Mouse (Mus musculus) CH12.LX (cell line): ENCODE results near the gene Dnmt3l. TPM values are rescaled to one million over a fixed set of nuclear protein-coding genes. Genes with fewer than 3 reads are reported as not detected.
A peak's percentile ranks its signal among the peaks of the same experiment; 100 is the strongest.

Experiments
- DNase-seq: peaks from one replicate; pipeline ENCODE4 v3.0.0-alpha.2; 2013; ENCODE audit errors: extremely low read depth
- H3K27ac ChIP-seq: 2 replicates; pipeline ENCODE4 v1.5.1; 2012; ENCODE audit warnings: low read depth, mild to moderate bottlenecking, control low read depth, moderate library complexity; ENCODE audit not compliant: insufficient read depth
- H3K27me3 ChIP-seq: replicated peaks from 2 replicates; pipeline ENCODE3; 2012; ENCODE audit warnings: inconsistent platforms
- H3K36me3 ChIP-seq, 2 experiments: replicated peaks in 1 of 2; 2 replicates each; pipeline versions ENCODE3 to v1.6.1; 2012; ENCODE audit warnings: inconsistent platforms in 1 of 2, low read length in 1 of 2, mild to moderate bottlenecking in 1 of 2, mixed read lengths in 1 of 2, moderate library complexity in 1 of 2; ENCODE audit not compliant: control insufficient read depth in 1 of 2, insufficient read depth in 1 of 2
- H3K4me1 ChIP-seq, 2 experiments: 2 replicates each; pipeline ENCODE4 v1.6.1; 2012; ENCODE audit warnings: inconsistent platforms in 1 of 2, moderate library complexity in 1 of 2; ENCODE audit not compliant: insufficient read depth in 2 of 2, control insufficient read depth in 1 of 2
- H3K4me2 ChIP-seq: 2 replicates; pipeline ENCODE4 v1.6.1; 2012; ENCODE audit warnings: low read depth, mild to moderate bottlenecking, control low read depth; ENCODE audit not compliant: poor library complexity, insufficient read depth, severe bottlenecking
- H3K4me3 ChIP-seq, 3 experiments: fragments of 150-350 bp in 1 of 3; sonication (generic) in 1 of 3; replicated peaks in 1 of 3; 2 replicates each; pipeline versions ENCODE3 to v1.5.1; 2011 to 2012; ENCODE audit warnings: low read depth in 2 of 3, low read length in 2 of 3, mild to moderate bottlenecking in 2 of 3, moderate library complexity in 2 of 3, control low read depth in 1 of 3, improper control_type of control experiment in 1 of 3, inconsistent platforms in 1 of 3, mixed read lengths in 1 of 3; ENCODE audit not compliant: poor library complexity in 1 of 3
- H3K79me2 ChIP-seq: replicated peaks from 2 replicates; pipeline ENCODE4 v1.6.1; 2012; ENCODE audit warnings: mild to moderate bottlenecking, moderate library complexity; ENCODE audit not compliant: control insufficient read depth, poor library complexity, insufficient read depth, severe bottlenecking; ENCODE audit errors: extremely low read depth
- H3K9ac ChIP-seq: 2 replicates; pipeline ENCODE4 v1.6.1; 2012; ENCODE audit warnings: low read depth, mild to moderate bottlenecking, control low read depth, moderate library complexity; ENCODE audit not compliant: insufficient read depth
- H3K9me3 ChIP-seq: replicated peaks from 2 replicates; pipeline ENCODE3; 2012; ENCODE audit warnings: low read length, inconsistent platforms, mixed read lengths
- BHLHE40 ChIP-seq: IDR thresholded peaks from 2 replicates; pipeline ENCODE4 v1.6.1; 2011; ENCODE audit warnings: mild to moderate bottlenecking, low read depth, low read length, improper control_type of control experiment
- CHD2 ChIP-seq: IDR thresholded peaks from 2 replicates; pipeline ENCODE4 v1.6.1; 2011; ENCODE audit warnings: low read length, improper control_type of control experiment
- E2F4 ChIP-seq: IDR thresholded peaks from 2 replicates; pipeline ENCODE4 v1.6.1; 2011; ENCODE audit warnings: low read depth, low read length, improper control_type of control experiment; ENCODE audit not compliant: insufficient replicate concordance
- ELF1 ChIP-seq: IDR thresholded peaks from 2 replicates; pipeline ENCODE4 v1.6.1; 2014; ENCODE audit warnings: low read depth, mild to moderate bottlenecking, inconsistent platforms, low read length, improper control_type of control experiment
- EP300 ChIP-seq: IDR thresholded peaks from 2 replicates; pipeline ENCODE4 v1.6.1; 2011; ENCODE audit warnings: low read length, improper control_type of control experiment
- ETS1 ChIP-seq: conservative IDR thresholded peaks from 2 replicates; pipeline ENCODE4 v1.6.1; 2012; ENCODE audit warnings: low read depth, mild to moderate bottlenecking, inconsistent platforms, low read length, improper control_type of control experiment, moderate library complexity
- GABPA ChIP-seq: IDR thresholded peaks from 2 replicates; pipeline ENCODE4 v1.6.1; 2012; ENCODE audit warnings: low read depth, low read length, improper control_type of control experiment, inconsistent platforms; ENCODE audit not compliant: insufficient replicate concordance
- HCFC1 ChIP-seq: IDR thresholded peaks from 2 replicates; pipeline ENCODE4 v1.6.1; 2012; ENCODE audit warnings: low read depth, mild to moderate bottlenecking, inconsistent platforms, low read length, improper control_type of control experiment
- IRF4 ChIP-seq: IDR thresholded peaks from 2 replicates; pipeline ENCODE4 v1.6.1; 2014; ENCODE audit warnings: low read depth, mild to moderate bottlenecking, inconsistent platforms, low read length, improper control_type of control experiment
- JUN ChIP-seq: IDR thresholded peaks from 2 replicates; pipeline ENCODE4 v1.6.1; 2011; ENCODE audit warnings: low read depth, mild to moderate bottlenecking, low read length, improper control_type of control experiment, moderate library complexity; ENCODE audit not compliant: insufficient read depth
- KAT2A ChIP-seq: IDR thresholded peaks from 2 replicates; pipeline ENCODE4 v1.6.1; 2012; ENCODE audit warnings: low read length, improper control_type of control experiment, inconsistent platforms; ENCODE audit not compliant: insufficient replicate concordance
- MAZ ChIP-seq: IDR thresholded peaks from 2 replicates; pipeline ENCODE4 v1.6.1; 2012; ENCODE audit warnings: low read depth, mild to moderate bottlenecking, inconsistent platforms, low read length, improper control_type of control experiment, moderate library complexity
- MEF2A ChIP-seq: IDR thresholded peaks from 2 replicates; pipeline ENCODE4 v1.6.1; 2014; ENCODE audit warnings: low read depth, mild to moderate bottlenecking, inconsistent platforms, low read length, improper control_type of control experiment, borderline replicate concordance
- MXI1 ChIP-seq: IDR thresholded peaks from 2 replicates; pipeline ENCODE4 v1.6.1; 2011; ENCODE audit warnings: mild to moderate bottlenecking, low read depth, low read length, improper control_type of control experiment
- MYC ChIP-seq: IDR thresholded peaks from 2 replicates; pipeline ENCODE4 v1.6.1; 2011; ENCODE audit warnings: low read depth, mild to moderate bottlenecking, improper control_type of control experiment, low read length
- NRF1 ChIP-seq: IDR thresholded peaks from 2 replicates; pipeline ENCODE4 v1.6.1; 2014; ENCODE audit warnings: low read depth, mild to moderate bottlenecking, inconsistent platforms, low read length, improper control_type of control experiment, moderate library complexity
- PAX5 ChIP-seq: IDR thresholded peaks from 2 replicates; pipeline ENCODE4 v1.6.1; 2012; ENCODE audit warnings: low read length, inconsistent platforms, mixed read lengths
- POLR2A ChIP-seq: IDR thresholded peaks from 2 replicates; pipeline ENCODE4 v1.6.1; 2011; ENCODE audit warnings: low read depth, mild to moderate bottlenecking, improper control_type of control experiment, low read length
- POLR2AphosphoS2 ChIP-seq: IDR thresholded peaks from 2 replicates; pipeline ENCODE4 v1.6.1; 2011; ENCODE audit warnings: low read depth, low read length, improper control_type of control experiment
- RAD21 ChIP-seq: IDR thresholded peaks from 2 replicates; pipeline ENCODE4 v1.6.1; 2011; ENCODE audit warnings: low read depth, mild to moderate bottlenecking, low read length, improper control_type of control experiment, moderate library complexity
- RCOR1 ChIP-seq: conservative IDR thresholded peaks from 2 replicates; pipeline ENCODE4 v1.6.1; 2012; ENCODE audit warnings: low read depth, mild to moderate bottlenecking, inconsistent platforms, low read length, improper control_type of control experiment
- SIN3A ChIP-seq: IDR thresholded peaks from 2 replicates; pipeline ENCODE4 v1.6.1; 2012; ENCODE audit warnings: low read length, improper control_type of control experiment, inconsistent platforms
- SMC3 ChIP-seq: IDR thresholded peaks from 2 replicates; pipeline ENCODE4 v1.6.1; 2011; ENCODE audit warnings: low read depth, low read length, improper control_type of control experiment
- TBP ChIP-seq: conservative IDR thresholded peaks from 2 replicates; pipeline ENCODE4 v1.6.1; 2011; ENCODE audit warnings: low read depth, low read length, improper control_type of control experiment
- TCF12 ChIP-seq: IDR thresholded peaks from 2 replicates; pipeline ENCODE4 v1.6.1; 2014; ENCODE audit warnings: low read depth, mild to moderate bottlenecking, inconsistent platforms, low read length, improper control_type of control experiment
- ZMIZ1 ChIP-seq: IDR thresholded peaks from 2 replicates; pipeline ENCODE4 v1.6.1; 2012; ENCODE audit warnings: low read depth, mild to moderate bottlenecking, inconsistent platforms, low read length, improper control_type of control experiment
- dilution Hi-C: fragments of 300-500 bp; cut with MboI; formaldehyde crosslinking; loops from 2 replicates; pipeline ENCODE4 v1.14.3; 2020; ENCODE audit warnings: low sequenced_read_pairs; ENCODE audit not compliant: extremely low pct_unique_long_range_greater_than_20kb, extremely low pct_ligation_motif_present
- in situ Hi-C: fragments of 300-500 bp; cut with MboI; formaldehyde crosslinking; loops from 3 replicates; pipeline ENCODE4 v1.14.3; 2019; ENCODE audit warnings: low sequenced_read_pairs, low pct_ligation_motif_present, low pct_unique_long_range_greater_than_20kb, mixed read lengths
- polyA plus RNA-seq: library from polyadenylated mRNA; unstranded; fragments of >175 nt; gene quantifications from 2 replicates; pipeline ENCODE4 v1.2.1, GENCODE M21; 2012; ENCODE audit warnings: low read depth; ENCODE audit not compliant: insufficient read length
- total RNA-seq, 2 experiments: library from RNA; depleted of rRNA; stranded (reverse); fragments of 300-350 nt in 1 of 2; fragments of >200 nt in 1 of 2; gene quantifications; 2 replicates each; pipeline ENCODE4 v1.2.3; 2012 to 2014

The Dnmt3l gene
- total and polyA plus RNA-seq, 3 experiments = 0.21 to 0.23 TPM; not detected in 1

- peak; percentile 88 for TF ChIP-seq MEF2A
- TF ChIP-seq E2F4 = no peak
- peak; percentile 99 for TF ChIP-seq BHLHE40
- TF ChIP-seq MXI1 = peak; percentile 78
- no peak for TF ChIP-seq ZMIZ1
- no peak for TF ChIP-seq GABPA
- TF ChIP-seq PAX5 = no peak
- TF ChIP-seq ETS1 = peak; percentile 97
- TF ChIP-seq KAT2A = 0 out of 2 replicates have a peak, but pooled peaks have one; percentile 64
- peak; percentile 97 for TF ChIP-seq TCF12
- peak; percentile 58; the same call in 1 of the 2 replicates for TF ChIP-seq SIN3A
- TF ChIP-seq RCOR1 = no peak; the same call in 1 of the 2 replicates
- 0 out of 2 replicates have a peak, but pooled peaks have one; percentile 1 for TF ChIP-seq SMC3
- TF ChIP-seq EP300 = peak; percentile 96
- no peak for TF ChIP-seq HCFC1
- no peak; the same call in 1 of the 2 replicates for TF ChIP-seq RAD21
- TF ChIP-seq POLR2AphosphoS2 = no peak
Measured at GRCm38 (mm10) chr10:78092725-78093029, 50.9 kb downstream of the Dnmt3l start (continued).

DNA sequence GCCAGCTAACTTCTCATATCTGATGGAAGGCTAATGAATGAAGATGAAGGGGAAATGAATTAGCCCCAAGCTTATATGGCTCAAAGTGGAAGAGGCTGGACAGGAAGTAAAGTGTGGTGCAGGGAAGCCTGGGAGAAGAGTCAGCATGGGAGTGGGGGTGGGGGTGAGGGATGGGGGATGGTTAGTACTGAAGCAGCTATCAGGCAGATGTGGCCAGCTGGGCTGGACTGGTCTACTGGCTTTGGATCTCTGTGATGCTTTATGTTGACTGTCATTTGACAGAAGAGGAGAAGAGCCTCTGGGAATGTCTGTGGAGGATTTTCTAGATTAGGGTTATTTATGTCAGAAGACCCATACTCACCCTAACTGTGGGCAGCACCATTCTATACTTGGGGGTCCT, 53.5 kb downstream of the Dnmt3l start:
- Histone ChIP-seq H3K4me3 (no peak overlapping the region), H3K36me3 (no peaks in the 10 kb centered on the region)
- TF ChIP-seq GABPA (no peak), EP300 (no peak), TBP (no peak), MYC (no peak), NRF1 (no peak), BHLHE40 (no peak), ETS1 (no peak), RCOR1 (no peak), ELF1 (no peak), ZMIZ1 (no peak), POLR2A (no peak), JUN (no peak), TCF12 (no peak), MEF2A (no peak), MAZ (no peak), IRF4 (no peak), CHD2 (no peak), HCFC1 (no peak)
- TF ChIP-seq, all 38 proteins: peak for 0
- Histone ChIP-seq H3K4me1 (peaks cover 28 to 55% of the 10 kb centered on the region in 2 experiments), H3K9ac (no peak overlapping the region), H3K27me3 (peaks cover 74% of the 10 kb centered on the region), H3K79me2 (no peaks in the 10 kb centered on the region), H3K9me3 (peaks cover 45% of the 10 kb centered on the region), H3K27ac (no peak overlapping the region), H3K4me2 (no peak overlapping the region)
- in situ Hi-C loops (loop anchor here (10.0 kb wide), 1 partner anchor 50 kb away; no protein-coding TSS in a partner anchor), dilution Hi-C loops (no loop called here)
- no peak for DNase-seq
